Mouse (Mus musculus): ENCODE measurements at regions not wholly inside any gene's neighbourhood (a gene's known extent, or its start where the extent isn't known, plus 50 kb on each side); places are given as distances from the start of the nearest gene placed in this dataset.

DNA sequence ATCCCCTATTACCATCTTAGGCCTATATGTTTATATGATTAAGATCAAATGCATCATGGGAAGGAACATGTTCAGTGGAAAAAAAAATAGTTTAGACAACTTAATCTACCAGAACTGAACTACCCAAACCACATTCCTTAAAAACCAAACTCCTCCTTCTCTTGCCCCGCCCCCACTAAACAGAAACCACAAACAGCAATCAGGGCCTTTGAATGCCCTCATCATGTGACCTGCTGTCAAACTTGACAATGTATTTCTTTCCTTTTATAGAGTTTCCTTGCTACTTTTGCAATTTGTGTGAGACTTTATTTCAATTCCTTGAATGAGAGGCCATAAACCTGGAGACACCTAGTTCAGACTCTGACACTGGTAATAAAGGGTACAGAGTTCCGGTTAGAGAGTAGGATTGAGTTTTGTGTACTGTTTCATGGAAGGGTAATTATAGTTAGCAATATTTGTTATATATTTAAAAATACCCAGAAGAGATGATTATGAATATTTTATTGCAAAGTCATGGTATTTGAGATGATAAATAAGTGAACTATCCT lies 61.7 kb upstream of the Mboat1 start:
- ATAC-seq (replicated peaks; ENCODE audit: low FRiP score, low read depth) (no peak), DNase-seq (ENCODE audit: low spot score) (no peak)
- Histone ChIP-seq H3K27ac (no peak overlapping the region), H3K4me1 (replicated peaks; ENCODE audit: insufficient read depth, low read length) (no peaks in the 10 kb centered on the region), H3K27me3 (ENCODE audit: insufficient read depth, low read length) (no peaks in the 10 kb centered on the region), H3K36me3 (ENCODE audit: insufficient read depth, low read length) (no peaks in the 10 kb centered on the region), H3K9ac (ENCODE audit: low read depth, low read length) (no peak overlapping the region), H3K4me2 (ENCODE audit: low read length) (no peak overlapping the region), H3K9me3 (replicated peaks; ENCODE audit: low read length) (no peaks in the 10 kb centered on the region), H3K4me3 (replicated peaks; ENCODE audit: low read depth, low read length) (no peak overlapping the region)
- WGBS: 73% methylated on average over 2 of the region's 2 CpGs
- TF ChIP-seq CTCF (IDR thresholded peaks at IDR 0.05; ENCODE audit: low read depth): no peak

- ATAC-seq (replicated peaks; ENCODE audit: low FRiP score, low read depth): no peak
- no peak overlapping the region for H3K4me2 ChIP-seq (ENCODE audit: low read length)
- WGBS: 83% methylated on average over 3 of the region's 3 CpGs
Observed at GRCm38 (mm10) chr13:30074069-30074468, 62.2 kb upstream of the Mboat1 start.

GRCm38 (mm10) chr13:30069397-30069796 lies 66.9 kb upstream of the Mboat1 start:
- no peak for TF ChIP-seq CTCF (IDR thresholded peaks at IDR 0.05; ENCODE audit: low read depth)
- H3K9ac ChIP-seq (ENCODE audit: low read depth, low read length): no peak overlapping the region
- no peak for DNase-seq (ENCODE audit: low spot score)
- no peaks in the 10 kb centered on the region for H3K9me3 ChIP-seq (replicated peaks; ENCODE audit: low read length)
- no peaks in the 10 kb centered on the region for H3K27me3 ChIP-seq (ENCODE audit: insufficient read depth, low read length)
- no peaks in the 10 kb centered on the region for H3K36me3 ChIP-seq (ENCODE audit: insufficient read depth, low read length)
- H3K4me1 ChIP-seq (replicated peaks; ENCODE audit: insufficient read depth, low read length): no peaks in the 10 kb centered on the region
- H3K4me3 ChIP-seq (replicated peaks; ENCODE audit: low read depth, low read length): no peak overlapping the region
- 72% methylated on average over 2 of the region's 2 CpGs for WGBS
- H3K27ac ChIP-seq: no peak overlapping the region
- no peak for ATAC-seq (replicated peaks; ENCODE audit: low FRiP score, low read depth)
- no peak overlapping the region for H3K4me2 ChIP-seq (ENCODE audit: low read length)

More at GRCm38 (mm10) chr13:30074069-30074468, 62.2 kb upstream of the Mboat1 start:
- Histone ChIP-seq H3K4me1 (replicated peaks; ENCODE audit: insufficient read depth, low read length) (no peaks in the 10 kb centered on the region), H3K4me3 (replicated peaks; ENCODE audit: low read depth, low read length) (no peak overlapping the region), H3K27ac (no peak overlapping the region), H3K9me3 (replicated peaks; ENCODE audit: low read length) (no peaks in the 10 kb centered on the region), H3K9ac (ENCODE audit: low read depth, low read length) (no peak overlapping the region), H3K36me3 (ENCODE audit: insufficient read depth, low read length) (no peaks in the 10 kb centered on the region), H3K27me3 (ENCODE audit: insufficient read depth, low read length) (no peaks in the 10 kb centered on the region)
- no peak for TF ChIP-seq CTCF (IDR thresholded peaks at IDR 0.05; ENCODE audit: low read depth)
- DNase-seq (ENCODE audit: low spot score): no peak

DNA sequence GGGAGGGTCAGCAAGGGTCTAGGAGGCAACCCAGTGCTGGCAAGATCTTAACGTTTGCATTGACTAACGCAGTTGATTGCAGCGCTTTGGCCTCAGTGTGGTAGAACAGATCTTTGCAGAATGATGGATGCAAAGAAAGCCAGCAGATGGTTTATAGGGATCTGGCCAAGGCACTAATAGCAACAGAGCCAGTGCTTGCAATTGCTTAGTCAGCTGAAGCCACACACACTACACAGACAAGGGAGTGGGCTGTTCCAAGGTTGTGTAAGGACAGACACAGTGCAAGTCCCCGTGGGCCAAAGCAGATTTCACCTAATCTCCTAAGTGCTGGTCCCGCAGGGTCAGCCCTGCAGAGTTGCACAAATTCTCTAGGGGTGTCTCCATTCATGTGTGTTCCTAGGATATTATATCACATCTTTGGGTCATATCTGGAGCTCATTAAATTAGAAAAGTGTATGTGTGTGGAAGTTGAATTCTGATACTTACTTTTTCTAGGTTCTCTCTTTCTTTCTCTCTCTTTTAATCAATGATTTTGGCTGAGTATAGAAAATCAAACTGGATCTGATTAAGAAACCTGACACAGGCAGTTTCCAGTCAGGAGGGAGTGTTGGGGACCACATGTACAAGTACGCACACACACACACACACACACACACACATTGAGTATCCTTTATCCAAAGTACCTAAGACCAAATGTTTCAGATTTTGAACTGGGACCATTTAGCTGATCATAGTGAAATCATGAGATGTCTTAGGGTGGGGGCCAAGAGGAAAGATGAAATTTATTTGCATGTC lies 68.5 kb upstream of the Mboat1 start:
- WGBS: 58% methylated on average over 6 of the region's 6 CpGs
- DNase-seq (ENCODE audit: low spot score) (no peak), ATAC-seq (replicated peaks; ENCODE audit: low FRiP score, low read depth) (no peak)
- Histone ChIP-seq H3K36me3 (ENCODE audit: insufficient read depth, low read length) (no peaks in the 10 kb centered on the region), H3K4me3 (replicated peaks; ENCODE audit: low read depth, low read length) (no peak overlapping the region), H3K9ac (ENCODE audit: low read depth, low read length) (no peak overlapping the region), H3K27me3 (ENCODE audit: insufficient read depth, low read length) (no peaks in the 10 kb centered on the region), H3K4me1 (replicated peaks; ENCODE audit: insufficient read depth, low read length) (no peaks in the 10 kb centered on the region), H3K27ac (no peak overlapping the region), H3K4me2 (ENCODE audit: low read length) (no peak overlapping the region), H3K9me3 (replicated peaks; ENCODE audit: low read length) (no peaks in the 10 kb centered on the region)
- TF ChIP-seq CTCF (IDR thresholded peaks at IDR 0.05; ENCODE audit: low read depth): no peak

DNA sequence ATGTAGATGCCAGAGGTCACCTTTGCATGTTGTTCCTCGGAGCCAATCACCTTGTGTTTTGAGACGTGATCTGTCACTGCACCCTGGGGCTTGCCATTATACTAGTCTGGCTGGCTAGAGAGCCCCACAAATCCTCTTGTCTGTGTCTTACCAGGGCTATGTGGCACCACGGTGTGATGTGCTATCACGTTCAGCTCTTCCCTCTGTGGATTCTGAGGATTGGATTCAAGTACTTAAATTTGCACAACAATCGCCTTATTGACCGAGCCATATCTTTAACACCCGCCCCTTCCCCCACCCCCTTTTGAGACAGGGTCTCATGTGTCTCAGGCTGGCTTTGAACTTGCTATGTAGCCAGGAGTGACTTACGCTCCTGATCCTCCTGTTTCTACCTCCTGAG lies 70.8 kb upstream of the Mboat1 start:
- H3K4me2 ChIP-seq (ENCODE audit: low read length): no peak overlapping the region
- H3K9ac ChIP-seq (ENCODE audit: low read depth, low read length): no peak overlapping the region
- 63% methylated on average over 8 of the region's 8 CpGs for WGBS
- no peak for ATAC-seq (replicated peaks; ENCODE audit: low FRiP score, low read depth)
- TF ChIP-seq CTCF (IDR thresholded peaks at IDR 0.05; ENCODE audit: low read depth): no peak
- no peak overlapping the region for H3K27ac ChIP-seq
- no peaks in the 10 kb centered on the region for H3K36me3 ChIP-seq (ENCODE audit: insufficient read depth, low read length)
- H3K4me3 ChIP-seq (replicated peaks; ENCODE audit: low read depth, low read length): no peak overlapping the region
- no peak for DNase-seq (ENCODE audit: low spot score)
- no peaks in the 10 kb centered on the region for H3K27me3 ChIP-seq (ENCODE audit: insufficient read depth, low read length)
- no peaks in the 10 kb centered on the region for H3K4me1 ChIP-seq (replicated peaks; ENCODE audit: insufficient read depth, low read length)
- no peaks in the 10 kb centered on the region for H3K9me3 ChIP-seq (replicated peaks; ENCODE audit: low read length)

- DNase-seq (ENCODE audit: low spot score) (no peak), ATAC-seq (replicated peaks; ENCODE audit: low FRiP score, low read depth) (no peak)
- H3K4me1 ChIP-seq (replicated peaks; ENCODE audit: insufficient read depth, low read length): no peaks in the 10 kb centered on the region
- no peak overlapping the region for H3K4me2 ChIP-seq (ENCODE audit: low read length)
- no peaks in the 10 kb centered on the region for H3K9me3 ChIP-seq (replicated peaks; ENCODE audit: low read length)
- no peaks in the 10 kb centered on the region for H3K27me3 ChIP-seq (ENCODE audit: insufficient read depth, low read length)
- no peak for TF ChIP-seq CTCF (IDR thresholded peaks at IDR 0.05; ENCODE audit: low read depth)
- H3K4me3 ChIP-seq (replicated peaks; ENCODE audit: low read depth, low read length): no peak overlapping the region
- WGBS: 77% methylated on average over 3 of the region's 3 CpGs
- H3K9ac ChIP-seq (ENCODE audit: low read depth, low read length): no peak overlapping the region
- H3K36me3 ChIP-seq (ENCODE audit: insufficient read depth, low read length): no peaks in the 10 kb centered on the region
- no peak overlapping the region for H3K27ac ChIP-seq
Observed at GRCm38 (mm10) chr13:30063741-30064140, 72.5 kb upstream of the Mboat1 start.
